Mouse (Mus musculus): Measurements from ENCODE around the gene Ywhaq.

DNA sequence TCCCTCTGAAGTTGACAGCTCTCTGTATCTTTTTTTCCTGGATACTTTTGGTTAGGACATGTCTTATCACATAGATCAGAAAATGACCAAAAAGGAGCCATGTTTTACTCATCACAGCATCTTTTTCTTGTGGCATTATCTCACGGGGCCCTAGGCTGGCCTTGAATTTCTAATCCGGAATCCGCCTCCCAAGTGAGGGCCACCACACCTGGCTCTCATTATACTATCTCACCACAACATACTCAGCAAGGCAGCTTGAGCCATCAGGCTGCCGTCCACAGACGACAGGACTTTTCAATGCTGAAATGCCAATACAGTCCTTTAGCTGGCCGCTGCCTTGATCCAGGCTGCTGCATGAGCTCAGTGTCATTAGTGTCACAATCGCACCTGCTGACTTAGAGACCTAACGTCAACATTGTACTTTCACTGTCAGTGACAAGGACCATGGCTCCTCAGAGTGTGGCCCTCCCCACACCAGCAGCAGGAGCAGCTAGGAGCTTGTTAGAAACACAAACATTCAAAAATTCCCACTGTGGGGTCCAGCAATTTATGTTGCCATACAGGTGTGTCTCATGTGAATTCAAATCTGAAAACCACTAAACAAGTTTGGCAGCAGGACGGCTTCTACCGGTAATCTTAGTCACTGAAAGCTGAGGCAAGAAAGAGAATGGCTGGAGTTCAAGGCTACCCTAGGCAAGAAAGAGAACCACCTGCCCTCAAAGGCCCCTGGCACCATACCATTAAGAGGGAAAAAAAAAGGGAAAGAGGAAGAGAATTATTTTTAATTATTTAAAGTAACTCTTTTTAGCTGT is 52.6 kb downstream of the Ywhaq start:
- TF ChIP-seq CTCF (IDR thresholded peaks at IDR 0.05) = no peak
- TF ChIP-seq POLR2A (IDR thresholded peaks at IDR 0.05; ENCODE audit: insufficient read depth, low read depth, low read length) = no peak

Measured in heart, adult 2 months (tissue).